Mouse (Mus musculus) heart, postnatal 0 days (tissue): Measurements from ENCODE around the gene Gm20605.

ENCODE experiments used
- CTCF ChIP-seq: IDR thresholded peaks from 2 replicates; pipeline ENCODE4 v1.5.1; 2016; ENCODE audit warnings: antibody characterized with exemption, control low read depth, low read depth
- EP300 ChIP-seq: IDR thresholded peaks from 2 replicates; pipeline ENCODE4 v1.6.1; 2016; ENCODE audit warnings: antibody characterized with exemption, low read depth

DNA sequence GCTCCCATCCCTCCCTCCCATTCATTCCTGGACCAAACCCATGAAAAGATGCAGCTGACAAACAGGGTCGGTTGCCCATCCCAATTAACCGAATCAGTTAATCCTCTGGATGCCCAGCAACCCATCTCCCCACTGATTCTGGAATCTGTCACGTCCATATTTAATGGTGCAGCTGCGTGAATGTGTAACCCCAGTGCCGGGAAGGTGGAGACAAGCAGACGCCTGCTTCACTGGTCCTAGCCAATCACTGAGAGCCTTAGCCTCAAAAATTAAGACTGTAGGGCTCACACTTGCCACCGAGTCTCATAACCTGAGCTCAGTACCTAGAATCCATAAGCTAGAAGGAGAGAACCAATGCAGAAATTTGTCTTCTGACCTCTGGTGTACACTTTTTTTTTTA, 33.1 kb upstream of the Gm20605 start:
- no peak for TF ChIP-seq CTCF
- no peak for TF ChIP-seq EP300
